In the genomic region with DNA sequence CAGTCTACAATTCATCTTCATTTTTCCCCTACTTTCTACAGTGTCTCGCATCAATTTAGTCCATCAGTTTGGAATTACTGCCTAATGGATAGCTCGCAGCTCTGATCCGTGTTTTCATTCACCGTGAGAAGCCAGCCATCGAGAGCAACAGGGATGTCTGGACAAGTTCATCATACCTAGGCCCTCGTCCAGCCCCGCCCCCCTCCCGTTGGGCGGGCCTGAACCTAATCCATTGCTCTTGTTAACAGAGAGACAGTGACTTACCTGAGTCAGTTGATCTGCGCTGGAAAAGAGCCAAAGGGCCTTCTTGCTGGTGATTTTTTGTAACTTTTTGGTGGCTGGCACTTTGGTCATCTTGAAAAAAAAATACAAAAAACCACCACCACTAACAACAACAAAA, we compare ENCODE assay signal across 15 mouse cellular contexts. TPM values are rescaled to one million over a fixed set of nuclear protein-coding genes. Genes with fewer than 3 reads are reported as not detected.
DNase-seq lines count a peak whose midpoint lies in the region; ATAC-seq and TF ChIP-seq lines count a peak whose summit lies in the region.
"Had no signal": no experiment of that assay in that cellular context is flagged by ENCODE, and none has a peak within 500 bp of the region (broad histone marks: within the 10 kb centered on the region; RNA-seq: fewer than 3 reads in every experiment).

No protein-coding gene starts in this region.

- TF ChIP-seq POLR2A in thymus, adult 2 months (IDR thresholded peaks at IDR 0.05; ENCODE audit: control insufficient read depth, extremely low read depth, insufficient read depth, low read length, poor library complexity): no peak

- no peak for ATAC-seq in forebrain, embryonic 16.5 days
- ATAC-seq in limb, embryonic 12.5 days (ENCODE audit: insufficient number of reproducible peaks, insufficient read depth, low FRiP score, low TSS enrichment, low read depth): no peak
- ATAC-seq in limb, embryonic 15.5 days (ENCODE audit: insufficient number of reproducible peaks, low FRiP score, low TSS enrichment, low read depth): no peak
- no peak for ATAC-seq in stomach, embryonic 15.5 days (ENCODE audit: insufficient read depth, low FRiP score, low read depth)
- ATAC-seq: activated CD4-positive, CD25-positive, alpha-beta regulatory T cell, adult 4 months had no signal

- H3K4me3 ChIP-seq in forebrain, embryonic 10.5 days: 0 out of 2 replicates have a peak overlapping the region, but pooled peaks have one; percentile 43
- H3K4me3 ChIP-seq in forebrain, embryonic 16.5 days (replicated peaks; ENCODE audit: low read length): no peak overlapping the region
- H3K4me3 ChIP-seq in limb, embryonic 12.5 days (replicated peaks): no peak overlapping the region
- no peak overlapping the region for H3K4me3 ChIP-seq in limb, embryonic 10.5 days
- H3K4me3 ChIP-seq in limb, embryonic 15.5 days: no peak overlapping the region
- no peak overlapping the region for H3K4me3 ChIP-seq in stomach, embryonic 15.5 days (replicated peaks)
- H3K4me3 ChIP-seq in thymus, adult 2 months (ENCODE audit: control insufficient read depth, insufficient read depth, low read length): no peak overlapping the region
- H3K4me3 ChIP-seq: layer of hippocampus, adult 2 months; megakaryocyte, embryonic 14.5 days had no signal

- no peaks in the 10 kb centered on the region for H3K9me3 ChIP-seq in forebrain, embryonic 10.5 days
- no peaks in the 10 kb centered on the region for H3K9me3 ChIP-seq in forebrain, embryonic 16.5 days (ENCODE audit: control insufficient read depth, low read length)
- no peaks in the 10 kb centered on the region; the same call in 1 of the 2 replicates for H3K9me3 ChIP-seq in limb, embryonic 12.5 days
- no peaks in the 10 kb centered on the region for H3K9me3 ChIP-seq in limb, embryonic 10.5 days (replicated peaks)
- H3K9me3 ChIP-seq in limb, embryonic 15.5 days: no peaks in the 10 kb centered on the region
- H3K9me3 ChIP-seq in stomach, embryonic 15.5 days: no peaks in the 10 kb centered on the region

- no peak overlapping the region for H3K27ac ChIP-seq in forebrain, embryonic 10.5 days
- H3K27ac ChIP-seq in forebrain, embryonic 16.5 days (ENCODE audit: low read length): no peak overlapping the region
- H3K27ac ChIP-seq in limb, embryonic 12.5 days: no peak overlapping the region
- no peak overlapping the region for H3K27ac ChIP-seq in limb, embryonic 10.5 days
- H3K27ac ChIP-seq in limb, embryonic 15.5 days: peak overlapping the region; percentile 54; the same call in 1 of the 2 replicates
- peak overlapping the region; percentile 52; the same call in 1 of the 2 replicates for H3K27ac ChIP-seq in stomach, embryonic 15.5 days
- no peak overlapping the region for H3K27ac ChIP-seq in thymus, adult 2 months (ENCODE audit: control insufficient read depth, insufficient read depth, low read length)
- H3K27ac ChIP-seq: layer of hippocampus, adult 2 months had no signal

- 35% methylated on average over 10 of the region's 10 CpGs for WGBS in forebrain, embryonic 10.5 days
- 37% methylated on average over 10 of the region's 10 CpGs for WGBS in forebrain, embryonic 16.5 days
- 40% methylated on average over 10 of the region's 10 CpGs for WGBS in limb, embryonic 12.5 days
- 49% methylated on average over 10 of the region's 10 CpGs for WGBS in limb, embryonic 10.5 days
- WGBS in limb, embryonic 15.5 days: 40% methylated on average over 10 of the region's 10 CpGs
- 38% methylated on average over 10 of the region's 10 CpGs for WGBS in stomach, embryonic 15.5 days
- 80% methylated on average over 10 of the region's 10 CpGs for WGBS in thymus, adult 2 months

- no peak overlapping the region for H3K4me2 ChIP-seq in forebrain, embryonic 16.5 days (ENCODE audit: low read length)
- H3K4me2 ChIP-seq in limb, embryonic 12.5 days: peak overlapping the region; percentile 52; the same call in 1 of the 2 replicates
- peak overlapping the region; percentile 35; the same call in 1 of the 2 replicates for H3K4me2 ChIP-seq in limb, embryonic 15.5 days
- H3K4me2 ChIP-seq in stomach, embryonic 15.5 days: peak overlapping the region; percentile 52; the same call in 1 of the 2 replicates

- DNase-seq in forebrain, embryonic 10.5 days (ENCODE audit: extremely low spot score, low spot score): no peak
- DNase-seq in limb, embryonic 10.5 days (ENCODE audit: low spot score): no peak
- DNase-seq in left cerebral cortex, postnatal 4 days: no peak
- DNase-seq in thymus, adult 2 months: no peak
- DNase-seq: heart, adult 18-20 months had no signal

- H3K4me1 ChIP-seq in forebrain, embryonic 10.5 days: peaks cover 31% of the 10 kb centered on the region
- peaks cover 24% of the 10 kb centered on the region for H3K4me1 ChIP-seq in forebrain, embryonic 16.5 days (replicated peaks; ENCODE audit: control insufficient read depth, insufficient read depth, low read length)
- peaks cover 37% of the 10 kb centered on the region for H3K4me1 ChIP-seq in limb, embryonic 12.5 days (replicated peaks)
- peaks cover 40% of the 10 kb centered on the region for H3K4me1 ChIP-seq in limb, embryonic 10.5 days
- peaks cover 26% of the 10 kb centered on the region for H3K4me1 ChIP-seq in limb, embryonic 15.5 days
- 0 out of 2 replicates have a peak, but pooled peaks cover 7% of the 10 kb centered on the region for H3K4me1 ChIP-seq in stomach, embryonic 15.5 days
- peaks cover 4% of the 10 kb centered on the region; the same call in 1 of the 2 replicates for H3K4me1 ChIP-seq in thymus, adult 2 months (replicated peaks; ENCODE audit: control insufficient read depth, insufficient read depth, low read length)
- H3K4me1 ChIP-seq: megakaryocyte, embryonic 14.5 days had no signal

- no peaks in the 10 kb centered on the region for H3K36me3 ChIP-seq in forebrain, embryonic 10.5 days (replicated peaks)
- H3K36me3 ChIP-seq in forebrain, embryonic 16.5 days (ENCODE audit: control insufficient read depth, insufficient read depth): no peaks in the 10 kb centered on the region
- H3K36me3 ChIP-seq in limb, embryonic 12.5 days: no peaks in the 10 kb centered on the region
- no peaks in the 10 kb centered on the region for H3K36me3 ChIP-seq in limb, embryonic 10.5 days
- H3K36me3 ChIP-seq in limb, embryonic 15.5 days: no peaks in the 10 kb centered on the region
- H3K36me3 ChIP-seq in stomach, embryonic 15.5 days: no peaks in the 10 kb centered on the region
- no peaks in the 10 kb centered on the region for H3K36me3 ChIP-seq in thymus, adult 2 months (ENCODE audit: control insufficient read depth, insufficient read depth, low read length)
- H3K36me3 ChIP-seq: G1E had no signal

- no peak overlapping the region for H3K9ac ChIP-seq in forebrain, embryonic 16.5 days (replicated peaks; ENCODE audit: low read depth, low read length)
- no peak overlapping the region for H3K9ac ChIP-seq in limb, embryonic 12.5 days (replicated peaks)
- no peak overlapping the region for H3K9ac ChIP-seq in limb, embryonic 15.5 days
- no peak overlapping the region for H3K9ac ChIP-seq in stomach, embryonic 15.5 days

- H3K27me3 ChIP-seq in forebrain, embryonic 10.5 days (ENCODE audit: poor library complexity, severe bottlenecking): peaks cover 92% of the 10 kb centered on the region
- H3K27me3 ChIP-seq in forebrain, embryonic 16.5 days (replicated peaks; ENCODE audit: control insufficient read depth, insufficient read depth, low read length): peaks cover 17% of the 10 kb centered on the region
- peaks cover 3% of the 10 kb centered on the region; the same call in 1 of the 2 replicates for H3K27me3 ChIP-seq in limb, embryonic 12.5 days
- peaks cover 7% of the 10 kb centered on the region; the same call in 1 of the 2 replicates for H3K27me3 ChIP-seq in limb, embryonic 10.5 days (ENCODE audit: low read depth, poor library complexity, severe bottlenecking)
- no peaks in the 10 kb centered on the region for H3K27me3 ChIP-seq in limb, embryonic 15.5 days
- no peaks in the 10 kb centered on the region for H3K27me3 ChIP-seq in stomach, embryonic 15.5 days (replicated peaks)
- no peaks in the 10 kb centered on the region for H3K27me3 ChIP-seq in thymus, adult 2 months (ENCODE audit: control insufficient read depth, insufficient read depth, low read length)
- H3K27me3 ChIP-seq: megakaryocyte, embryonic 14.5 days had no signal

- TF ChIP-seq CTCF in thymus, adult 2 months (IDR thresholded peaks at IDR 0.05; ENCODE audit: borderline replicate concordance, control insufficient read depth, extremely low read depth, insufficient read depth, low read length, poor library complexity): no peak

- intact Hi-C loops in left cerebral cortex, postnatal 4 days (cut with DNase I): no loop called here

RNA-seq across cellular contexts. Expression of gene Ccdc60, which starts 0.6 kb away (rescaled TPM):
- polyA plus RNA-seq in forebrain, embryonic 10.5 days (2016; fragmentation: Nextera tagmentation; extraction: Ambion mirVana): 0.47 and 0.66 TPM in 2 replicates
- 0.78 and 0.92 TPM in 2 replicates for polyA plus RNA-seq in forebrain, embryonic 16.5 days (2015; fragmentation: Nextera tagmentation; extraction: Ambion mirVana)
- polyA plus RNA-seq in limb, embryonic 12.5 days (2016; fragmentation: Nextera tagmentation; extraction: Ambion mirVana): 1.4 and 1.7 TPM in 2 replicates
- 0.53 and 1.1 TPM in 2 replicates for polyA plus RNA-seq in limb, embryonic 10.5 days (2016; fragmentation: Nextera tagmentation; extraction: Ambion mirVana)
- 1.4 and 1.5 TPM in 2 replicates for polyA plus RNA-seq in limb, embryonic 15.5 days (2015; fragmentation: Nextera tagmentation; extraction: Ambion mirVana)
- polyA plus RNA-seq in stomach, embryonic 15.5 days (2015; fragmentation: Nextera tagmentation; extraction: Ambion mirVana): 1.7 and 2.0 TPM in 2 replicates
- under 1 TPM; 0.42 to 0.44 TPM for total RNA-seq in left cerebral cortex, postnatal 4 days (2021)
- polyA plus RNA-seq in thymus, adult 2 months (2012; rRNA removed): 0.18 and 0.35 TPM in 2 replicates
- total RNA-seq: G1E; neutrophil, adult 5-6 weeks had no signal
- polyA plus RNA-seq: activated CD4-positive, CD25-positive, alpha-beta regulatory T cell, adult 4 months; G1E; liver, embryonic 16.5 days had no signal

Comparison
In these comparisons a context has a peak if more than half of its experiments do, and no peak if none do; other contexts are left out.
1. H3K27ac ChIP-seq: peak in limb, embryonic 15.5 days (single experiment) and stomach, embryonic 15.5 days (single experiment); none in forebrain, embryonic 10.5 days (single experiment), forebrain, embryonic 16.5 days (single experiment), limb, embryonic 12.5 days (single experiment), limb, embryonic 10.5 days (single experiment) and thymus, adult 2 months (single experiment).